Mouse (Mus musculus): Measurements from ENCODE around the gene Sys1.

DNA sequence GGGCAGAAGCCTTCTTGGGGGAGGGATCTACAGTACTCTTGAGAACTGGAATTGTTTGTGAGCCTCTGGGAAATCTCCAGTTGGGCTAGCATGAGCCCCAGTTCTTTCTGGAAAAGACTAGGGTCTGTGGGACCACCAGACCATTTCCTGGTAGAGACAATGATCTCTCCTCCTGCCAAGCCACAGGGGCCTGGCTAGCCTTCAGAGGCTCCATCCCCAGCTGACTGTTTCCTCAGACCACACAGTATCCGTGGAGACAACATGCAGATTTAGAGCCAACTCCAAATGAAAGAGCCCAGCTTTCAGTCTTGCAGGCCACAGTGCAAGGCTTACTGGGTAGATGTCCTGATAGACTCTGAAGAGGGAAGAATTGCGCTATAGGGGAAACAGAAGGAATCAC lies 37.4 kb downstream of the Sys1 start:
- TF ChIP-seq CTCF (IDR thresholded peaks at IDR 0.05; ENCODE audit: low read depth), result no peak
- TF ChIP-seq EP300 (IDR thresholded peaks at IDR 0.05; ENCODE audit: low read depth), result no peak
